Mouse (Mus musculus) induced T-regulatory cell, adult 2 months (primary cell): ENCODE measurements around the gene 1700017N19Rik.

Experiments used
- DNase-seq: peaks from one replicate; pipeline ENCODE4 v3.0.0-alpha.2; 2012; ENCODE audit warnings: low read depth

1700017N19Rik gene

GRCm38 (mm10) chr10:100661970-100662590, 71.8 kb downstream of the 1700017N19Rik start:
- no peak for DNase-seq
